Mouse (Mus musculus) urinary bladder, postnatal 0 days (tissue): ENCODE data around the gene Vmn1r183. TPM values are rescaled to one million over a fixed set of nuclear protein-coding genes. Genes with fewer than 3 reads are reported as not detected.

Source experiments
- polyA plus RNA-seq: library from polyadenylated mRNA; unstranded; fragments of >200 nt; fragmentation: Nextera tagmentation; extraction: Ambion mirVana; gene quantifications from 2 replicates; pipeline ENCODE4 v1.2.1, GENCODE M21; 2015

Vmn1r183 gene
- polyA plus RNA-seq, result not detected in 2 replicates

DNA sequence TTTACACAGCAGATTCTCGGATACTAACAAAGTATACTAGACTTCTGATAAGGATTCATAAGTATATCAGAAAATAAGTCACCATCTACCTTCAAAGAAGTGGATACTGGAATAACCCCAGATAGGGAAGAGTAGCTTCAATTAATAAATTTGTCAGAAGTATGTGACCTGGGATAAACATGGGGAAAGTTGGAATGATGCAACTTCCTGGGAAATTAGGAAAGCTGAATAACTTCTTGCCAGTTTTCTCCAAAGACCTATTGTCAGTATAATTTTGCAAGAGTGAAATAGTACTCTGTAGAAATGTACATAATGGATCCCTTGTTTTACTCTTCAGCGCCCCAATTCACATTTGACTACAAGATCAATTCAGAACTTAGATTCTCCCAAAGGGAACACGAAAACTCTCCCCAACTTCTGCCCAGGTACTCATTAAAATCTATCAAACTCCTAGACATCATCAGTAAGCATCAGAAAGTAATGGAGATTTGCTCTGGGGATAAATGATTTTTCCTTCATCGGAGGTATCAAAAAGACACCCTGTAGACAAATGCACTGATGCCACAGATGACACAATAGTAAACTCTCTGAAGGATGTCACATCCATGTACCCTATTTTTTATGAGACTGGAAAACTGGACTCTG is at the start of gene Vmn1r183:
TSS of gene Vmn1r183 (plus strand) at position 595 of the 645 bp plus-strand sequence.

GRCm38 (mm10) chr7:24081634-24082431 is 28.8 kb downstream of the Vmn1r183 start, which contains the start of gene Zfp180:
TSS of gene Zfp180 (plus strand) at chr7:24081924.

GRCm38 (mm10) chr7:24112156-24112856 is 59.3 kb downstream of the Vmn1r183 start, which contains the start of gene Zfp112:
TSS of gene Zfp112 (plus strand) at chr7:24112314.

Other genes with a start within 250 kb of the Vmn1r183 start
- gene Vmn1r175, start 242.6 kb upstream of the Vmn1r183 start, polyA plus RNA-seq, result not detected in 2 replicates
- not detected in 2 replicates for gene Vmn1r176, start 215.9 kb upstream of the Vmn1r183 start, polyA plus RNA-seq
- not detected in 2 replicates for gene Vmn1r177, start 186.8 kb upstream of the Vmn1r183 start, polyA plus RNA-seq
- gene Vmn1r178, start 161.2 kb upstream of the Vmn1r183 start, polyA plus RNA-seq, result not detected in 2 replicates
- gene Vmn1r179, start 126.3 kb upstream of the Vmn1r183 start, polyA plus RNA-seq, result not detected in 2 replicates
- not detected in 2 replicates for gene Vmn1r180, start 102.6 kb upstream of the Vmn1r183 start, polyA plus RNA-seq
- not detected in 2 replicates for gene Vmn1r181, start 78.6 kb upstream of the Vmn1r183 start, polyA plus RNA-seq
- not detected in 2 replicates for gene V1rd19, start 51.6 kb upstream of the Vmn1r183 start, polyA plus RNA-seq
- 6.7 and 6.8 TPM in 2 replicates for gene Zfp180, start 28.7 kb downstream of the Vmn1r183 start, polyA plus RNA-seq
- 2.5 and 3.2 TPM in 2 replicates for gene Zfp112, start 59.1 kb downstream of the Vmn1r183 start, polyA plus RNA-seq
- 6.7 TPM in 2 replicates for gene Zfp235, start 80.9 kb downstream of the Vmn1r183 start, polyA plus RNA-seq
- 1.3 TPM in 2 replicates for gene Zfp114, start 121.8 kb downstream of the Vmn1r183 start, polyA plus RNA-seq
- gene Zfp111, start 158.2 kb downstream of the Vmn1r183 start, polyA plus RNA-seq, result 3.4 and 5.8 TPM in 2 replicates
- 1.4 and 1.6 TPM in 2 replicates for gene Zfp109, start 184.3 kb downstream of the Vmn1r183 start, polyA plus RNA-seq
- gene Zfp108, start 201.5 kb downstream of the Vmn1r183 start, polyA plus RNA-seq, result 1.3 and 1.9 TPM in 2 replicates
- 4.3 and 4.6 TPM in 2 replicates for gene Zfp93, start 217.2 kb downstream of the Vmn1r183 start, polyA plus RNA-seq
- gene Zfp61, start 248.0 kb downstream of the Vmn1r183 start, polyA plus RNA-seq, result 9.9 and 10.5 TPM in 2 replicates